Mouse (Mus musculus) T-helper 17 cell (primary cell): ENCODE measurements at regions not wholly inside any gene's neighbourhood (a gene's known extent, or its start where the extent isn't known, plus 50 kb on each side); places are given as distances from the start of the nearest gene placed in this dataset.

ENCODE experiments used
- in situ Hi-C, 2 experiments: fragments of 300-600 bp; cut with MboI, MseI; formaldehyde crosslinking; loops; 1 replicate in 1 of 2; 2 replicates in 1 of 2; pipeline ENCODE4 v1.15.1; 2025; ENCODE audit warnings: high pct_unique_total_duplicates in 2 of 2

DNA sequence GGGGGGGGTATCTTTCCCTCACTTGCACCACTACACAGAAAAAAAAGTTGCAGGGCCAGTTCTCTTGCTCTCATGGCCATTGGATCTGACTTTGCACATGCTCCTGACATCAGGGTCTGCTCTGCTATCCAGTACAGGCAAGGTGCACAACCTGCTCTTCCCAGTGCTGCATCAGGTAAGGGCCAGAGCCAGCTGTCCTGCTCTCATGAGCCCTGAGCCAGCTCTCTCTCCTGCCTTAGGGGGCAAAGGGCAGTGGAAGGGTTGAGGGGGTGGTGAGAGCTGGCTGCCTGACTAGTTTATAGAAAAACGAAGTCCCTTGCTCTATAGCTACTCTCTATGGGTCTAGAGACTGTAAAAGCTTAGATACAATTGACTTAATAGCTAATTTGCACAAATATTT, 927.6 kb downstream of the Rab28 start:
- in situ Hi-C loops, result no loop called here

DNA sequence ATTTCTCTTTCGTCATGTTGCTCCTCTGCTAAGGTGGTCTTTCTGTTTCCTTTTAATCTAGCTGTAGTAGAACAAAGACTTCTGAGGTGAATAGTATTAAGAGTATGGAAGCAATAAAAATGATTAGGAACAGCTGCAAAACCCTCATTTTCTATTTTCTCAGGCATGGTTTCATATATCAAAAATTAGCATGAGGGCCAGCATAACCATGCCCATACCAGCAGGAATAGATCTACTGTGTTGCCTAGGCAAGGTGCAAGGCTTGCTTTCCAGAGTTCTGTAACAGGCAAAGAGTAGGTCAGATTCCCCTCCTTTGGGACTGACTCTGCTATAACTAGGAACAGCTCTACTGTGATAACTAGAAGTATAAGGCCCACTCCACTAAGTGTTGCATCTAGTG, 928.1 kb downstream of the Rab28 start:
- in situ Hi-C loops, result no loop called here

DNA sequence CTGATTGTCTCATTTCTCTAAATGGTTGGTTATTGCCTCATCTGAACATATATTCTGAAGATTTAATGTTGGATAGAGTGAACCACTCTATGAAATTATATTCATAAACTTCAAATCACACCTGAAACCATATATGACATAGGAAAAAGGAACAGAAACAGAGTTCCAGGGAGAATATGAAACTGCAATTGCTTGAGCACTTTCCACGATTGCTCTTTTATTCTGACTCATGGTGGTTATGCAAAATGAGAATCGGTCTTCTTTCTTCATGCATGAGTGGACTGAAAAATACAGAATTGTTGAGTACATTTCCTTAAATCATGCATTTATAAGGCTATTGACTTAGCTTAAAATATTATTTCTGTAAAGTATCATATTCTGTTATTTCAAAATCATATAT, 932.1 kb downstream of the Rab28 start:
- in situ Hi-C loops, result no loop called here

- in situ Hi-C loops, result no loop called here
Measured at GRCm38 (mm10) chr5:40760224-40760623, 947.7 kb downstream of the Rab28 start.

DNA sequence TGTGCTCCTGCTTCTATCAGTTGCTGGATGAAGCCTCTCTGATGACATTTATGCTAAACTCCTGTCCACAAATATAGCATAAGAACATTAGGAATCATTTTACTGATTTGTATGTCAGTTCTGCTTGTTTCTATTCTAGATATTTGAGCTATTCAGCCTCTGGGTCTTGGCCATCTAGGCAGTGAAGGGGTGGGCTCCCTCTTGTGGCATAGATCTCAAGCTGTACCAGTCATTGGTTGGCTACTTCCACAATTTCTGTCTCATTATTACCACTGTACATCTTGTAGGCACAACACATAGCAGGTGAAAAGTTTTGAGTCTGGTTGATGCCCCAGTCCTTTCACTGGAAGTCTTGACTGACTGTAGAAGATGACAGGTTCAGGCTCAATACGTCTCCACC, 957.9 kb downstream of the Rab28 start:
- in situ Hi-C loops, result no loop called here

DNA sequence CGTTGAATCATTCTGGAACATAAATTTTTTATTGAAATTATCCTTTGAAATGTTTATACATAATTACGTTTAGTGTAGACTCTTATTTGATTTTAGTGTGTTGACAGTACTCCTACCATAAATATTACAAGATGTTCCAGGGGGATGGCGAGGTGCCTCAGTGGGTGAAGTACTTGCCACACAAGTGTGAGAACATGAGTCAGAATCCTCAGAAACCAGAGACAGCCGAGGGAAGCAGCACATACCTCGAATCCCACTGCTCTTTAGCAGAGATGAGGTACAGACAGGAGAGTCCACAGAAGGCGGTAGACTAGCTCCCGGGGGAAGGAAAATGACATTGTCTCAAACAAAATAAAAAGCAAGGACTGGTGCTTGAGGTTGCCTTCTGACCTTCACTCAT, 972.3 kb downstream of the Rab28 start:
- in situ Hi-C loops, result no loop called here

DNA sequence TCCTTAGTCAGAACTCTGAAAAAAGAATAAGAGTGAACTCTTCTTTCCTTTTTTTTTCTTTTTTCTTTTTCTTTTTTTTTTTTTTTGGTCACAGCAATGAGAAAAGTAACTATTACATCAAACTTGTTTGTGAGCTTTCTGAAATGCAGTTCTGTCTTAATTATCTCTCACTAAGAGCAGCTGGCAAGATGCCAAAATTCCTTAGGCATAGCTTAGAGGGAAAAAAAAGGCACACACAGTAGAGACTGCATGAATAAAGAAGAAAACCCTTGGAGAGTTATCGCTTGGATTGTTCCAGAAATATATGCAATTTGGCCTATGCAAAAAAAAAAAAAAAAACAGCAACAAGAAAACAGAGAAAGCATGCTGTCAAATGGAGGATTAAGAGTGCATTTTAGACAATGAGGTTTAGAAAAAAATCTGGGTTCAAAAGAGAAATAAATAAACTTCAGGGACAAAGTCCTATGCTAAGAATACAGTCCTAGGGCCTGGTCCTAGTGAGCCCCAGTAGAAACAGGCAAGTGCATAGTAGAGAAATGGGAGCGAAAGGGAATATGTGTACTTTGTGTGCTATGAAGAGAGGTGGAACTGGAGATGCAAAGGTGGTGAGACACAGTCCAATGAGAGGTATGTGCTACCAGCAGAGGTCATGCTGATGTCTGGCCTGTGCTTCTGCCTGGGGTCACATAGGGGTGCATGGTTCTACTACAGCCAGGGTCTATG, 974.0 kb downstream of the Rab28 start:
- in situ Hi-C loops, result no loop called here

- in situ Hi-C loops, result loop anchor here in 1 of 2 experiments (5.0 to 10.0 kb wide), 2 partner anchors 1622 to 1710 kb away; no protein-coding TSS in a partner anchor
Measured at GRCm38 (mm10) chr5:40714497-40715128, 959.3 kb upstream of the Hs3st1 start.

DNA sequence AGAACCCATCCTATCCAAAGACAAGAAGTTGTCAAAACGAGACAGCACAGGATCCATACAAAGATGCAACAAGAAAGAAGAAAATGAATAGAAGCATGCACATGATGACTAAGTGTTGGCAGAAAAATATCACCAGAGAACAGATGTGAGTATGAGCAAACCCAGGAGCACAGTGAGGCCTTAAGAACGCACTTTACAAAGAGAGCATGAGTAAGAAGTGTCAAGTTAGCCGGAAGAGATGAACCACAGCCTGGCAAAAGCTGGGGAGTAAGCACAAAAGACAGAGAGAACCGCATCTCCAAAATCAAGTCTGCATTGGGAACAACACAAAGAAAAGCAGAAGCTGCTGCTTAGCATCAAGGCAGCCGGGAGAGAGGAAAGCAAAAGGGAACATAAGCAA, 946.4 kb upstream of the Hs3st1 start:
- in situ Hi-C loops, result no loop called here

DNA sequence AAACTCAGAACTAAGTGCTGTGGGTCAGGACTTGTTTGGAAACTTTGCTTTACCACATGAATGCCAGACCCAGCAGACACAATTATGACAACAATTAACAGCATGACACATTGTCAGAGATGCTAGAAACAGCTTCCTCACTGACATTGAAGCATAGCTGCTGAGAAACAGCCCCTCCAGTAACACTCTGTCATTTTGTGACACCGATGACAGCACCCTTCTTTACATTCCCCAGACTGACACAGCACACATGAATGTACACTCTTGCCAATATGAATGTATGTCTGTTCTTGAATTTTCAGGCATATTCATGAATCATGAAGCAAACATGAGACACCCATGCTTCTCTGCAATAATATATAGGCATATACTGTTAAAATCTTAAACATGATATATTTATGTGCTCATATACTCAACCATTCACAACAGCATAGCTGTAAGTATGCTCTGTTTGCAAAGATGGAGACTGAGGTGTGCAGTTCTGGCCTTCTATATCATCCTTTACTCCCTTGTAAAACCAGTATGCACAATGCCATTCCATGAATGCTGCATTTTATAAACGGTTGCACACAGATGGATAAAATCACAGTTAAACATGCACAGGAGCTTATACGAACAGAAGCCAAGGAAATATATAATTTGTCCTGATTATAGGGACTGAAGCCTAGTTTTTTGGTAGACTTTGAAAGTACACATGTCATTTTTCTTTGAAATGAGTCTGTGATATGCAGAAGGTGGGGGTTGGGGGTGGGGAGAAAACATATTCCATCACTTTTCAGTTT, 942.4 kb upstream of the Hs3st1 start:
- in situ Hi-C loops, result no loop called here
